Mouse (Mus musculus): ENCODE data around the gene H2-M3. TPM values are rescaled to one million over a fixed set of nuclear protein-coding genes. Genes with fewer than 3 reads are reported as not detected.

Gene H2-M3
- polyA plus RNA-seq, 1 experiment from 2014 or later: 1.1 TPM

Other genes starting within 250 kb of the H2-M3 start
- gene Mog, start 246.8 kb upstream of the H2-M3 start, polyA plus RNA-seq (2014; fragmentation: Nextera tagmentation; extraction: Ambion mirVana): 0.98 and 1.4 TPM in 2 replicates
- 53.4 and 60.5 TPM in 2 replicates for gene Gabbr1, start 224.3 kb upstream of the H2-M3 start, polyA plus RNA-seq (2014; fragmentation: Nextera tagmentation; extraction: Ambion mirVana)
- not detected in 2 replicates for gene Olfr90, start 181.7 kb upstream of the H2-M3 start, polyA plus RNA-seq (2014; fragmentation: Nextera tagmentation; extraction: Ambion mirVana)
- gene Olfr91, start 171.9 kb upstream of the H2-M3 start, polyA plus RNA-seq (2014; fragmentation: Nextera tagmentation; extraction: Ambion mirVana): not detected in 2 replicates
- not detected in 2 replicates for gene Olfr92, start 150.1 kb upstream of the H2-M3 start, polyA plus RNA-seq (2014; fragmentation: Nextera tagmentation; extraction: Ambion mirVana)
- not detected in 2 replicates for gene Olfr93, start 108.7 kb upstream of the H2-M3 start, polyA plus RNA-seq (2014; fragmentation: Nextera tagmentation; extraction: Ambion mirVana)
- gene Ubd, start 76.3 kb upstream of the H2-M3 start, polyA plus RNA-seq (2014; fragmentation: Nextera tagmentation; extraction: Ambion mirVana): not detected in 2 replicates
- not detected in 2 replicates for gene Olfr94, start 69.2 kb upstream of the H2-M3 start, polyA plus RNA-seq (2014; fragmentation: Nextera tagmentation; extraction: Ambion mirVana)
- not detected in 2 replicates for gene Olfr95, start 57.1 kb upstream of the H2-M3 start, polyA plus RNA-seq (2014; fragmentation: Nextera tagmentation; extraction: Ambion mirVana)
- gene Olfr96, start 50.1 kb upstream of the H2-M3 start, polyA plus RNA-seq (2014; fragmentation: Nextera tagmentation; extraction: Ambion mirVana): not detected in 2 replicates
- not detected in 2 replicates for gene Olfr97, start 32.9 kb upstream of the H2-M3 start, polyA plus RNA-seq (2014; fragmentation: Nextera tagmentation; extraction: Ambion mirVana)
- not detected in 2 replicates for gene Olfr98, start 6.5 kb upstream of the H2-M3 start, polyA plus RNA-seq (2014; fragmentation: Nextera tagmentation; extraction: Ambion mirVana)
- not detected in 2 replicates for gene Olfr99, start 13.2 kb downstream of the H2-M3 start, polyA plus RNA-seq (2014; fragmentation: Nextera tagmentation; extraction: Ambion mirVana)
- not detected in 2 replicates for gene Olfr101, start 34.1 kb downstream of the H2-M3 start, polyA plus RNA-seq (2014; fragmentation: Nextera tagmentation; extraction: Ambion mirVana)
- gene Olfr102, start 46.8 kb downstream of the H2-M3 start, polyA plus RNA-seq (2014; fragmentation: Nextera tagmentation; extraction: Ambion mirVana): not detected in 2 replicates
- not detected in 2 replicates for gene Olfr103, start 69.5 kb downstream of the H2-M3 start, polyA plus RNA-seq (2014; fragmentation: Nextera tagmentation; extraction: Ambion mirVana)
- gene Olfr104-ps, start 89.4 kb downstream of the H2-M3 start, polyA plus RNA-seq (2014; fragmentation: Nextera tagmentation; extraction: Ambion mirVana): not detected in 2 replicates
- not detected in 2 replicates for gene Olfr105-ps, start 108.8 kb downstream of the H2-M3 start, polyA plus RNA-seq (2014; fragmentation: Nextera tagmentation; extraction: Ambion mirVana)
- gene Olfr106-ps, start 120.2 kb downstream of the H2-M3 start, polyA plus RNA-seq (2014; fragmentation: Nextera tagmentation; extraction: Ambion mirVana): not detected in 2 replicates
- gene Olfr107, start 129.0 kb downstream of the H2-M3 start, polyA plus RNA-seq (2014; fragmentation: Nextera tagmentation; extraction: Ambion mirVana): not detected in 2 replicates
- gene Olfr108, start 175.3 kb downstream of the H2-M3 start, polyA plus RNA-seq (2014; fragmentation: Nextera tagmentation; extraction: Ambion mirVana): not detected in 2 replicates
- gene Olfr109, start 188.7 kb downstream of the H2-M3 start, polyA plus RNA-seq (2014; fragmentation: Nextera tagmentation; extraction: Ambion mirVana): not detected in 2 replicates
- gene H2-M2, start 213.3 kb downstream of the H2-M3 start, polyA plus RNA-seq (2014; fragmentation: Nextera tagmentation; extraction: Ambion mirVana): not detected in 2 replicates
- gene Olfr110, start 222.2 kb downstream of the H2-M3 start, polyA plus RNA-seq (2014; fragmentation: Nextera tagmentation; extraction: Ambion mirVana): not detected in 2 replicates
- not detected in 2 replicates for gene Olfr111, start 237.8 kb downstream of the H2-M3 start, polyA plus RNA-seq (2014; fragmentation: Nextera tagmentation; extraction: Ambion mirVana)